In genomic region chr9:95704078-95704477, GRCm38 (mm10) we compare ENCODE assay signal across 15 mouse cellular contexts.
"Had no signal": no experiment of that assay in that cellular context is flagged by ENCODE, and none has a peak within 500 bp of the region (broad histone marks: within the 10 kb centered on the region; RNA-seq: fewer than 3 reads in every experiment).

No protein-coding gene starts in this region.

- H3K36me3 ChIP-seq: kidney, embryonic 15.5 days; limb, embryonic 15.5 days had no signal

- H3K9me3 ChIP-seq: kidney, embryonic 15.5 days; limb, embryonic 15.5 days; midbrain, embryonic 12.5 days; neural tube, embryonic 13.5 days had no signal

- H3K27ac ChIP-seq: kidney, embryonic 15.5 days; limb, embryonic 15.5 days; liver, embryonic 14.5 days; midbrain, embryonic 12.5 days; neural tube, embryonic 13.5 days; stomach, postnatal 0 days had no signal

- H3K27me3 ChIP-seq: kidney, embryonic 15.5 days; limb, embryonic 15.5 days; midbrain, embryonic 12.5 days; neural tube, embryonic 13.5 days had no signal

- H3K4me3 ChIP-seq: kidney, embryonic 15.5 days; limb, embryonic 15.5 days; midbrain, embryonic 12.5 days; neural tube, embryonic 13.5 days had no signal

- H3K4me1 ChIP-seq: kidney, embryonic 15.5 days; limb, embryonic 15.5 days; midbrain, embryonic 12.5 days; neural tube, embryonic 13.5 days had no signal

- ATAC-seq: intestine, embryonic 16.5 days; midbrain, embryonic 16.5 days had no signal

- H3K4me2 ChIP-seq: kidney, embryonic 15.5 days; limb, embryonic 15.5 days; midbrain, embryonic 12.5 days; neural tube, embryonic 13.5 days had no signal

- DNase-seq: kidney, adult 2 months; kidney, postnatal 14 days; layer of hippocampus, postnatal 36 days; lung, adult 18-20 months; retina, postnatal 1 day; thymus, adult 2 months; thymus, postnatal 25 days had no signal

- H3K9ac ChIP-seq: kidney, embryonic 15.5 days; limb, embryonic 15.5 days; liver, embryonic 14.5 days; midbrain, embryonic 12.5 days; neural tube, embryonic 13.5 days had no signal
